Mouse (Mus musculus) testis, adult 2 months (tissue): ENCODE measurements around the gene Ninj2.

ENCODE experiments used
- CTCF ChIP-seq: fragments of 200-500 bp; IDR thresholded peaks from 2 replicates; pipeline ENCODE4 v1.5.1; 2012; ENCODE audit warnings: low read depth, mild to moderate bottlenecking, inconsistent platforms, low read length, moderate library complexity; ENCODE audit not compliant: control insufficient read depth, insufficient read depth, insufficient replicate concordance
- POLR2A ChIP-seq: fragments of 200-500 bp; IDR thresholded peaks from 2 replicates; pipeline ENCODE4 v1.6.1; 2012; ENCODE audit warnings: low read depth, mild to moderate bottlenecking, inconsistent platforms, low read length, moderate library complexity; ENCODE audit not compliant: control insufficient read depth

GRCm38 (mm10) chr6:120093100-120093499 is at the start of gene Ninj2:
- no peak for TF ChIP-seq CTCF
- TF ChIP-seq POLR2A = no peak
